ENCODE assay signal across 8 mouse cellular contexts in genomic region chr4:126261675-126262074, GRCm38 (mm10). TPM values are rescaled to one million over a fixed set of nuclear protein-coding genes. Genes with fewer than 3 reads are reported as not detected.
A peak's percentile ranks its signal among the peaks of the same experiment; 100 is the strongest.
DNase-seq lines count a peak whose midpoint lies in the region; ATAC-seq lines count a peak whose summit lies in the region.

No protein-coding gene starts in this region.

- H3K9me3 ChIP-seq in heart, embryonic 13.5 days, result no peaks in the 10 kb centered on the region
- no peaks in the 10 kb centered on the region for H3K9me3 ChIP-seq in midbrain, embryonic 12.5 days
- no peaks in the 10 kb centered on the region for H3K9me3 ChIP-seq in midbrain, embryonic 15.5 days
- no peaks in the 10 kb centered on the region for H3K9me3 ChIP-seq in intestine, embryonic 15.5 days
- H3K9me3 ChIP-seq in stomach, embryonic 15.5 days, result no peaks in the 10 kb centered on the region

- peak overlapping the region; percentile 93 for H3K4me2 ChIP-seq in heart, embryonic 13.5 days
- no peak overlapping the region for H3K4me2 ChIP-seq in midbrain, embryonic 12.5 days (replicated peaks)
- no peak overlapping the region for H3K4me2 ChIP-seq in midbrain, embryonic 15.5 days
- H3K4me2 ChIP-seq in intestine, embryonic 15.5 days (replicated peaks), result peak overlapping the region; percentile 8; the same call in 1 of the 2 replicates
- H3K4me2 ChIP-seq in stomach, embryonic 15.5 days, result peak overlapping the region; percentile 21; the same call in 1 of the 2 replicates

- peaks cover 61% of the 10 kb centered on the region for H3K4me1 ChIP-seq in heart, embryonic 13.5 days
- peaks cover 54% of the 10 kb centered on the region for H3K4me1 ChIP-seq in midbrain, embryonic 12.5 days
- H3K4me1 ChIP-seq in midbrain, embryonic 15.5 days, result peaks cover 33% of the 10 kb centered on the region
- H3K4me1 ChIP-seq in intestine, embryonic 15.5 days (replicated peaks), result peaks cover 35% of the 10 kb centered on the region
- peaks cover 47% of the 10 kb centered on the region for H3K4me1 ChIP-seq in stomach, embryonic 15.5 days

- 0 out of 2 replicates have a peak, but pooled peaks cover 8% of the 10 kb centered on the region for H3K36me3 ChIP-seq in heart, embryonic 13.5 days
- H3K36me3 ChIP-seq in midbrain, embryonic 12.5 days, result no peaks in the 10 kb centered on the region
- no peaks in the 10 kb centered on the region for H3K36me3 ChIP-seq in midbrain, embryonic 15.5 days (replicated peaks)
- no peaks in the 10 kb centered on the region for H3K36me3 ChIP-seq in intestine, embryonic 15.5 days
- H3K36me3 ChIP-seq in stomach, embryonic 15.5 days, result no peaks in the 10 kb centered on the region

- 48% methylated on average over 7 of the region's 7 CpGs for WGBS in heart, embryonic 13.5 days
- 52% methylated on average over 7 of the region's 7 CpGs for WGBS in midbrain, embryonic 12.5 days
- 51% methylated on average over 7 of the region's 7 CpGs for WGBS in midbrain, embryonic 15.5 days
- WGBS in intestine, embryonic 15.5 days, result 43% methylated on average over 7 of the region's 7 CpGs
- 45% methylated on average over 7 of the region's 7 CpGs for WGBS in stomach, embryonic 15.5 days

- no peaks in the 10 kb centered on the region for H3K27me3 ChIP-seq in heart, embryonic 13.5 days (replicated peaks)
- H3K27me3 ChIP-seq in midbrain, embryonic 12.5 days, result no peaks in the 10 kb centered on the region
- no peaks in the 10 kb centered on the region for H3K27me3 ChIP-seq in midbrain, embryonic 15.5 days (replicated peaks)
- no peaks in the 10 kb centered on the region for H3K27me3 ChIP-seq in intestine, embryonic 15.5 days (replicated peaks)
- H3K27me3 ChIP-seq in stomach, embryonic 15.5 days (replicated peaks), result no peaks in the 10 kb centered on the region

- H3K27ac ChIP-seq in heart, embryonic 13.5 days (replicated peaks), result peak overlapping the region; percentile 95
- H3K27ac ChIP-seq in midbrain, embryonic 12.5 days (replicated peaks), result 0 out of 2 replicates have a peak overlapping the region, but pooled peaks have one; percentile 31
- no peak overlapping the region for H3K27ac ChIP-seq in midbrain, embryonic 15.5 days
- H3K27ac ChIP-seq in intestine, embryonic 15.5 days, result no peak overlapping the region
- H3K27ac ChIP-seq in stomach, embryonic 15.5 days, result peak overlapping the region; percentile 95; the same call in 1 of the 2 replicates

- peak overlapping the region; percentile 69 for H3K9ac ChIP-seq in heart, embryonic 13.5 days
- H3K9ac ChIP-seq in midbrain, embryonic 12.5 days (replicated peaks), result no peak overlapping the region
- no peak overlapping the region for H3K9ac ChIP-seq in midbrain, embryonic 15.5 days
- no peak overlapping the region for H3K9ac ChIP-seq in intestine, embryonic 15.5 days
- no peak overlapping the region for H3K9ac ChIP-seq in stomach, embryonic 15.5 days

- H3K4me3 ChIP-seq in heart, embryonic 13.5 days, result peak overlapping the region; percentile 89; the same call in 1 of the 2 replicates
- no peak overlapping the region for H3K4me3 ChIP-seq in midbrain, embryonic 12.5 days
- H3K4me3 ChIP-seq in midbrain, embryonic 15.5 days, result no peak overlapping the region; the same call in 1 of the 2 replicates
- H3K4me3 ChIP-seq in intestine, embryonic 15.5 days (replicated peaks), result no peak overlapping the region
- H3K4me3 ChIP-seq in stomach, embryonic 15.5 days (replicated peaks), result peak overlapping the region; percentile 77; the same call in 1 of the 2 replicates

- ATAC-seq in heart, embryonic 13.5 days (ENCODE audit: extremely low read depth, insufficient number of reproducible peaks, low FRiP score, low TSS enrichment), result no peak
- no peak for ATAC-seq in midbrain, embryonic 12.5 days (ENCODE audit: low FRiP score, low read depth)
- no peak for ATAC-seq in midbrain, embryonic 15.5 days (replicated peaks)
- ATAC-seq in intestine, embryonic 15.5 days, result no peak; the same call in 1 of the 2 replicates
- no peak for ATAC-seq in stomach, embryonic 15.5 days (ENCODE audit: insufficient read depth, low FRiP score, low read depth)
- no peak for ATAC-seq in CD4-positive, CD25-positive, alpha-beta regulatory T cell, adult 4 months

- no peak for DNase-seq in heart, adult 18-20 months
- no peak for DNase-seq in adrenal gland, postnatal 25 days

RNA-seq across cellular contexts. Expression of gene Trappc3, which starts 0.5 kb away (rescaled TPM):
- polyA plus RNA-seq in heart, embryonic 13.5 days (2015; fragmentation: Nextera tagmentation; extraction: Ambion mirVana), result 68.5 and 74.5 TPM in 2 replicates
- 10 to 100 TPM; 46.2 to 56.9 TPM for total RNA-seq in heart, adult 18-20 months (2021)
- polyA plus RNA-seq in midbrain, embryonic 12.5 days (2016; fragmentation: Nextera tagmentation; extraction: Ambion mirVana), result 103 and 108 TPM in 2 replicates
- 184 and 188 TPM in 2 replicates for polyA plus RNA-seq in midbrain, embryonic 15.5 days (2015; fragmentation: Nextera tagmentation; extraction: Ambion mirVana)
- polyA plus RNA-seq in intestine, embryonic 15.5 days (2015; fragmentation: Nextera tagmentation; extraction: Ambion mirVana), result 94.2 and 99.7 TPM in 2 replicates
- polyA plus RNA-seq in stomach, embryonic 15.5 days (2015; fragmentation: Nextera tagmentation; extraction: Ambion mirVana), result 91.7 and 97.1 TPM in 2 replicates
- polyA plus RNA-seq in CD4-positive, CD25-positive, alpha-beta regulatory T cell, adult 4 months (2017; shearing (Covaris generic)), result 100 to 1,000 TPM in 1 of 2 experiments, 10 to 100 TPM in 1; 64.4 to 121 TPM
- total RNA-seq in adrenal gland, postnatal 25 days (2021), result 88.0 and 93.9 TPM in 2 replicates

RNA-seq across cellular contexts. Expression of gene Map7d1, which starts 5.5 kb away (rescaled TPM):
- polyA plus RNA-seq in heart, embryonic 13.5 days (2015; fragmentation: Nextera tagmentation; extraction: Ambion mirVana), result 36.7 and 37.1 TPM in 2 replicates
- 100 to 1,000 TPM; 240 to 249 TPM for total RNA-seq in heart, adult 18-20 months (2021)
- polyA plus RNA-seq in midbrain, embryonic 12.5 days (2016; fragmentation: Nextera tagmentation; extraction: Ambion mirVana), result 135 and 142 TPM in 2 replicates
- polyA plus RNA-seq in midbrain, embryonic 15.5 days (2015; fragmentation: Nextera tagmentation; extraction: Ambion mirVana), result 85.4 and 92.1 TPM in 2 replicates
- 26.7 and 27.6 TPM in 2 replicates for polyA plus RNA-seq in intestine, embryonic 15.5 days (2015; fragmentation: Nextera tagmentation; extraction: Ambion mirVana)
- polyA plus RNA-seq in stomach, embryonic 15.5 days (2015; fragmentation: Nextera tagmentation; extraction: Ambion mirVana), result 34.1 and 36.9 TPM in 2 replicates
- 1 to 10 TPM; 2.0 to 6.3 TPM for polyA plus RNA-seq in CD4-positive, CD25-positive, alpha-beta regulatory T cell, adult 4 months (2017; shearing (Covaris generic))
- 55.0 and 68.0 TPM in 2 replicates for total RNA-seq in adrenal gland, postnatal 25 days (2021)

RNA-seq across cellular contexts. Expression of gene Col8a2, which starts 24.9 kb away (rescaled TPM):
- polyA plus RNA-seq in heart, embryonic 13.5 days (2015; fragmentation: Nextera tagmentation; extraction: Ambion mirVana), result 4.2 and 4.9 TPM in 2 replicates
- under 1 TPM; 0.52 to 0.95 TPM for total RNA-seq in heart, adult 18-20 months (2021)
- polyA plus RNA-seq in midbrain, embryonic 12.5 days (2016; fragmentation: Nextera tagmentation; extraction: Ambion mirVana), result 21.7 and 41.3 TPM in 2 replicates
- 2.6 and 2.9 TPM in 2 replicates for polyA plus RNA-seq in midbrain, embryonic 15.5 days (2015; fragmentation: Nextera tagmentation; extraction: Ambion mirVana)
- polyA plus RNA-seq in intestine, embryonic 15.5 days (2015; fragmentation: Nextera tagmentation; extraction: Ambion mirVana), result 7.1 and 8.2 TPM in 2 replicates
- polyA plus RNA-seq in stomach, embryonic 15.5 days (2015; fragmentation: Nextera tagmentation; extraction: Ambion mirVana), result 13.4 and 14.2 TPM in 2 replicates
- not detected for polyA plus RNA-seq in CD4-positive, CD25-positive, alpha-beta regulatory T cell, adult 4 months (2017; shearing (Covaris generic))
- total RNA-seq in adrenal gland, postnatal 25 days (2021), result 1.7 and 2.4 TPM in 2 replicates

RNA-seq across cellular contexts. Expression of gene Thrap3, which starts 59.1 kb away (rescaled TPM):
- 127 and 134 TPM in 2 replicates for polyA plus RNA-seq in heart, embryonic 13.5 days (2015; fragmentation: Nextera tagmentation; extraction: Ambion mirVana)
- 100 to 1,000 TPM in 1 of 2 experiments, 10 to 100 TPM in 1; 86.5 to 116 TPM for total RNA-seq in heart, adult 18-20 months (2021)
- 265 and 274 TPM in 2 replicates for polyA plus RNA-seq in midbrain, embryonic 12.5 days (2016; fragmentation: Nextera tagmentation; extraction: Ambion mirVana)
- 140 and 150 TPM in 2 replicates for polyA plus RNA-seq in midbrain, embryonic 15.5 days (2015; fragmentation: Nextera tagmentation; extraction: Ambion mirVana)
- polyA plus RNA-seq in intestine, embryonic 15.5 days (2015; fragmentation: Nextera tagmentation; extraction: Ambion mirVana), result 172 and 202 TPM in 2 replicates
- polyA plus RNA-seq in stomach, embryonic 15.5 days (2015; fragmentation: Nextera tagmentation; extraction: Ambion mirVana), result 182 and 203 TPM in 2 replicates
- polyA plus RNA-seq in CD4-positive, CD25-positive, alpha-beta regulatory T cell, adult 4 months (2017; shearing (Covaris generic)), result 100 to 1,000 TPM; 222 to 330 TPM
- total RNA-seq in adrenal gland, postnatal 25 days (2021), result 190 and 232 TPM in 2 replicates

RNA-seq across cellular contexts. Expression of gene Adprhl2, which starts 59.8 kb away (rescaled TPM):
- 40.5 and 44.6 TPM in 2 replicates for polyA plus RNA-seq in heart, embryonic 13.5 days (2015; fragmentation: Nextera tagmentation; extraction: Ambion mirVana)
- total RNA-seq in heart, adult 18-20 months (2021), result 10 to 100 TPM; 10.4 to 12.4 TPM
- 67.2 and 70.5 TPM in 2 replicates for polyA plus RNA-seq in midbrain, embryonic 12.5 days (2016; fragmentation: Nextera tagmentation; extraction: Ambion mirVana)
- 94.6 and 99.9 TPM in 2 replicates for polyA plus RNA-seq in midbrain, embryonic 15.5 days (2015; fragmentation: Nextera tagmentation; extraction: Ambion mirVana)
- polyA plus RNA-seq in intestine, embryonic 15.5 days (2015; fragmentation: Nextera tagmentation; extraction: Ambion mirVana), result 55.4 and 60.7 TPM in 2 replicates
- 61.2 and 61.9 TPM in 2 replicates for polyA plus RNA-seq in stomach, embryonic 15.5 days (2015; fragmentation: Nextera tagmentation; extraction: Ambion mirVana)
- polyA plus RNA-seq in CD4-positive, CD25-positive, alpha-beta regulatory T cell, adult 4 months (2017; shearing (Covaris generic)), result 10 to 100 TPM; 20.3 to 33.8 TPM
- total RNA-seq in adrenal gland, postnatal 25 days (2021), result 27.6 and 38.9 TPM in 2 replicates

Comparison
In these comparisons a context has a peak if more than half of its experiments do, and no peak if none do; other contexts are left out.
1. H3K27ac ChIP-seq: peak in heart, embryonic 13.5 days (single experiment), midbrain, embryonic 12.5 days (single experiment) and stomach, embryonic 15.5 days (single experiment); none in midbrain, embryonic 15.5 days (single experiment) and intestine, embryonic 15.5 days (single experiment).
2. H3K4me2 ChIP-seq: peak in heart, embryonic 13.5 days (single experiment), intestine, embryonic 15.5 days (single experiment) and stomach, embryonic 15.5 days (single experiment); none in midbrain, embryonic 12.5 days (single experiment) and midbrain, embryonic 15.5 days (single experiment).
3. H3K4me3 ChIP-seq: peak in heart, embryonic 13.5 days (single experiment) and stomach, embryonic 15.5 days (single experiment); none in midbrain, embryonic 12.5 days (single experiment), midbrain, embryonic 15.5 days (single experiment) and intestine, embryonic 15.5 days (single experiment).